In genomic region chr6:56425846-56426245, GRCm38 (mm10) we compare ENCODE assay signal across 6 mouse cellular contexts.
"Had no signal": no experiment of that assay in that cellular context is flagged by ENCODE, and none has a peak within 500 bp of the region (broad histone marks: within the 10 kb centered on the region; RNA-seq: fewer than 3 reads in every experiment).

No protein-coding gene starts in this region.

- DNase-seq: kidney, postnatal 36 days; lung, adult 18-20 months; lung, postnatal 36 days; right cerebral cortex, postnatal 14 days; thymus, adult 2 months; thymus, postnatal 25 days had no signal
